12 mouse cellular contexts compared by ENCODE assay signal in genomic region chr16:33938311-33939132, GRCm38 (mm10). TPM values are rescaled to one million over a fixed set of nuclear protein-coding genes. Genes with fewer than 3 reads are reported as not detected.
DNase-seq lines count a peak whose midpoint lies in the region; TF ChIP-seq lines count a peak whose summit lies in the region.
"Had no signal": no experiment of that assay in that cellular context is flagged by ENCODE, and none has a peak within 500 bp of the region (broad histone marks: within the 10 kb centered on the region; RNA-seq: fewer than 3 reads in every experiment).

No protein-coding gene starts in this region.

- H3K27ac ChIP-seq in kidney, adult 2 months (ENCODE audit: insufficient read depth, low read depth, low read length), result peak overlapping the region; percentile 6; the same call in 1 of the 2 replicates
- peak overlapping the region; percentile 25; the same call in 1 of the 2 replicates for H3K27ac ChIP-seq in testis, adult 2 months (ENCODE audit: control insufficient read depth, insufficient read depth, low read depth, low read length)
- H3K27ac ChIP-seq: liver, embryonic 14.5 days; midbrain, embryonic 10.5 days; neural tube, embryonic 13.5 days had no signal

- no peaks in the 10 kb centered on the region for H3K36me3 ChIP-seq in kidney, adult 2 months (ENCODE audit: control insufficient read depth, insufficient read depth, low read length)
- no peaks in the 10 kb centered on the region for H3K36me3 ChIP-seq in testis, adult 2 months (ENCODE audit: control insufficient read depth, insufficient read depth, low read length)
- no peaks in the 10 kb centered on the region for H3K36me3 ChIP-seq in myocyte (ENCODE audit: control insufficient read depth, insufficient read depth)
- H3K36me3 ChIP-seq: midbrain, embryonic 10.5 days; neural tube, embryonic 13.5 days had no signal

- no peak overlapping the region for H3K4me3 ChIP-seq in kidney, adult 2 months (ENCODE audit: insufficient read depth, low read depth, low read length)
- H3K4me3 ChIP-seq in testis, adult 2 months (ENCODE audit: control insufficient read depth, low read depth, low read length), result no peak overlapping the region
- H3K4me3 ChIP-seq in myocyte, result no peak overlapping the region
- H3K4me3 ChIP-seq: midbrain, embryonic 10.5 days; neural tube, embryonic 13.5 days had no signal

- TF ChIP-seq POLR2A in kidney, adult 2 months (IDR thresholded peaks at IDR 0.05; ENCODE audit: low read depth, low read length), result no peak
- TF ChIP-seq POLR2A in testis, adult 2 months (IDR thresholded peaks at IDR 0.05; ENCODE audit: control insufficient read depth, low read depth, low read length), result no peak
- no peak for TF ChIP-seq POLR2A in myocyte (IDR thresholded peaks at IDR 0.05; ENCODE audit: insufficient read length, low read depth)

- TF ChIP-seq CTCF in kidney, adult 2 months (conservative IDR thresholded peaks at IDR 0.05; ENCODE audit: insufficient read depth, insufficient read length, low read depth, low read length), result no peak
- TF ChIP-seq CTCF in testis, adult 2 months (IDR thresholded peaks at IDR 0.05; ENCODE audit: control insufficient read depth, insufficient read depth, insufficient replicate concordance, low read depth, low read length), result no peak

- no peaks in the 10 kb centered on the region for H3K27me3 ChIP-seq in kidney, adult 2 months (replicated peaks; ENCODE audit: control insufficient read depth, insufficient read depth, low read length)
- H3K27me3 ChIP-seq in testis, adult 2 months (ENCODE audit: control insufficient read depth, insufficient read depth, low read length), result no peaks in the 10 kb centered on the region
- no peaks in the 10 kb centered on the region for H3K27me3 ChIP-seq in myocyte (ENCODE audit: control insufficient read depth, insufficient read depth, insufficient read length)

- H3ac ChIP-seq in myocyte (ENCODE audit: control insufficient read depth, insufficient read length), result no peak overlapping the region

- 62% methylated on average over 12 of the region's 12 CpGs for WGBS in kidney, adult 2 months

- no peaks in the 10 kb centered on the region for H3K79me2 ChIP-seq in myocyte (ENCODE audit: control insufficient read depth, insufficient read depth)

- DNase-seq in cerebellum, adult 11-12 months, result peak; percentile 64
- no peak for DNase-seq in cerebellum, adult 11 months
- DNase-seq in kidney, adult 2 months, result no peak
- no peak for DNase-seq in kidney, postnatal 4 days
- DNase-seq in testis, postnatal 10 days (ENCODE audit: low spot score), result no peak
- DNase-seq in right cerebral cortex, adult 2 months (ENCODE audit: low spot score in 2 of 2), result no peak
- DNase-seq: thymus, postnatal 25 days had no signal

- peak overlapping the region; percentile 31 for H3K4me2 ChIP-seq in myocyte (ENCODE audit: low read depth)
- H3K4me2 ChIP-seq: neural tube, embryonic 13.5 days had no signal

- H3K4me1 ChIP-seq in kidney, adult 2 months (ENCODE audit: control insufficient read depth, insufficient read depth, low read length), result peaks cover 32% of the 10 kb centered on the region
- no peaks in the 10 kb centered on the region; the same call in 1 of the 2 replicates for H3K4me1 ChIP-seq in testis, adult 2 months (ENCODE audit: control insufficient read depth, insufficient read depth, low read length)

TF ChIP-seq in myocyte, 11 proteins besides CTCF, POLR2A, EP300 and RAD21:
- TF ChIP-seq MAX (IDR thresholded peaks at IDR 0.05; ENCODE audit: low read depth) (no peak), POLR2AphosphoS2 (IDR thresholded peaks at IDR 0.05; ENCODE audit: insufficient read length, low read depth) (no peak), USF1 (IDR thresholded peaks at IDR 0.05; ENCODE audit: low read depth) (no peak), REST (IDR thresholded peaks at IDR 0.05; ENCODE audit: insufficient read depth, insufficient read length) (no peak), TCF12 (IDR thresholded peaks at IDR 0.05; ENCODE audit: insufficient read depth, poor library complexity, severe bottlenecking) (no peak), SRF (IDR thresholded peaks at IDR 0.05; ENCODE audit: control insufficient read depth, insufficient read length, low read depth) (no peak), CEBPB (IDR thresholded peaks at IDR 0.05; ENCODE audit: insufficient read depth, poor library complexity, severe bottlenecking) (no peak), TCF3 (IDR thresholded peaks at IDR 0.05; ENCODE audit: insufficient read length, low read depth) (no peak), MYOD1 (IDR thresholded peaks at IDR 0.05; ENCODE audit: control insufficient read depth in 1 of 3, insufficient read length in 2 of 3, low read depth in 2 of 3) (no peak), E2F4 (IDR thresholded peaks at IDR 0.05; ENCODE audit: insufficient read depth) (no peak), MYOG (IDR thresholded peaks at IDR 0.05; ENCODE audit: control insufficient read depth in 1 of 3, insufficient read depth in 1 of 3, insufficient read length in 2 of 3, low read depth in 2 of 3) (no peak)

RNA-seq across cellular contexts. Expression of gene Umps, which starts 28.3 kb away (rescaled TPM):
- 14.9 and 16.5 TPM in 2 replicates for polyA plus RNA-seq in kidney, adult 2 months (2012; rRNA removed)
- 12.6 and 13.6 TPM in 2 replicates for polyA plus RNA-seq in testis, adult 2 months (2012; rRNA removed)
- polyA plus RNA-seq in myocyte (2012; fragmentation: generic; extraction: Trizol), result 18.9 TPM
